Mouse (Mus musculus) gastrocnemius, postnatal 14 days (tissue): ENCODE data around the gene Fpr-rs7. TPM values are rescaled to one million over a fixed set of nuclear protein-coding genes. Genes with fewer than 3 reads are reported as not detected.

Experiments used
- DNase-seq: peaks from one replicate; pipeline ENCODE4 v3.0.0; 2021; ENCODE audit warnings: mixed read lengths
- intact Hi-C: fragments of 180-260 bp; cut with DNase I; formaldehyde crosslinking; loops from one replicate; pipeline ENCODE4 v1.15.1; 2025; ENCODE audit warnings: low total_unique reads
- long read RNA-seq, 2 experiments: library from polyadenylated mRNA; stranded (forward); transcript quantifications; one replicate each; pipeline ENCODE4 v2.0.0; 2021
- total RNA-seq, 2 experiments: library from RNA; stranded (reverse); gene quantifications; 2 replicates each; pipeline ENCODE4 v1.2.3; 2021

The Fpr-rs7 gene
- not detected for total RNA-seq
- long read RNA-seq, experiment 1 = 0 reads
- long read RNA-seq, experiment 2 = 0 reads

DNA sequence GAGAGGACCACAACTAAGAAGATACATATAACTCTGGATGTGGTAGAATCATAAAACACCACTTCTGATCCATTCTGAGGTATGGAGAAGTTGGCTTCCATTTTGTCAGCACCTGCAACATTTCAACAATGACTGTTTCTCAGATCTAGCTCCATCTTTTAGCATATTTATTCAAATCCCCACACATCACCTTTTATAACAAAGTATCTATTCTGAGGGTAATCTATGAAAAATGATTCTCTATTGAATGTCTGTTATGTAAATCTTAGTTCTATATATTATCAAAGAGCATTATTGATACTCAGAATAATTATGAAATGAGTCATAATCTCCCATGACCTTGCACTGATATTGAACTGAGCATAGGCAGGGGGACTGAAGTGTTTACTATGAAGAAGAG, at the start of gene Fpr-rs7:
TSS of gene Fpr-rs7 (minus strand) at position 101 of the 400 bp plus-strand sequence.
- intact Hi-C loops = no loop called here
- DNase-seq = no peak

DNA sequence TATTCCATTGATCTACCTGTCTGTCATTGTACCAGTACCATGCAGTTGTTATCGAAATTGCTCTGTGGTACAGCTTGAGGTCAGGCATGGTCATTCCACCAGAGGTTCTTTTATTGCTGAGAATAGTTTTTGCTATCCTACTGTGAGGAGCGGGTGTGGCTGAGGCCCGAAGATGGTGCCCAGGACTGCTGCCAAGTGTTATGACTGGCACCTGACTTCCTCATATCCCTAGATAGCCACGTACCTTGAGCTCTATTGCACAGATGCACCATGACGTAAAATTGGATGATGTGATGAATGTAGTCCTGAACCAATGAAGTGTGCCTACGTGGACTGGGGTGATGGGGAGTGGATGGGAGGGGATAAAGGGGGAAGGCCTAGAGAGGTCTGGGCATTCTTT, 39.9 kb downstream of the Fpr-rs7 start:
- intact Hi-C loops = no loop called here
- DNase-seq = no peak

DNA sequence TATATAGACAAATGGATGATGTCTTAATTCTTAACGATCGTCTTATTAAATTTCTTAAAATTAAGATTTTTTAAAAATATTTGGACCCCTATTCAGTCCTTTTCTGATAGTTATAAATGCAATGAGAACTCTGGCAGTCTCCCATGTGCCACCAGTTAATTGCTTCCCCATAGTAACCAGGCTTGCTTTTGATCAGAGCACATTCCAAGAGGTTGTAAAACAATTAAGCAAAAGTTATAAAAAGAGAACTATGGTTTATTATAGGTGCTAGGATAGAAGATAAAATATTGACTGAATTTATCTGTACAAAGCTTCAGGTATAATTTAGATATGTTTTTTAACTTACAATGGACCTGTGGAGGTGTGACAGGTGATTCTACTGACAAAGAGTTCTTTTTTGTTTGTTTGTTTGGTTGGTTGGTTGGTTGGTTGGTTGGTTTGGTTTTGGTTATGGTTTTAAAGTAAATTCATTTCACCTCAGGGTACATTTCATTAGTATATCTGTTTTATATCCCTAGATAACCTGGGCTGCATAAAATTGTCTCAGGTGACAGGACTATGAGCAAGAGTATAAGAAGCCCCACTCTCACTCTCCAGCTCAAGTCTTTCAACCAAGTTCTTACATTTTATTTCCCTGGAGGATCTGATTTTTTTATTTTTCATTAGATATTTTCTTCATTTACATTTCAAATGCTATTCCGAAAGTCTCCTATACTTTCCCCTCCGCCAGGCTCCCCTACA, 42.2 kb downstream of the Fpr-rs7 start:
- DNase-seq = no peak
- intact Hi-C loops = no loop called here

Other genes with a start within 250 kb of the Fpr-rs7 start
- gene Vmn2r104, start 65.9 kb downstream of the Fpr-rs7 start, total RNA-seq = not detected
- not detected for gene Fpr-rs6, start 68.9 kb upstream of the Fpr-rs7 start, total RNA-seq
- gene Vmn2r105, start 120.8 kb upstream of the Fpr-rs7 start, total RNA-seq = not detected
- not detected for gene Vmn2r106, start 171.3 kb upstream of the Fpr-rs7 start, total RNA-seq
- gene Vmn2r107, start 231.0 kb upstream of the Fpr-rs7 start, total RNA-seq = not detected